Mouse (Mus musculus): ENCODE data around the gene Lmf1.

Lmf1 gene

DNA sequence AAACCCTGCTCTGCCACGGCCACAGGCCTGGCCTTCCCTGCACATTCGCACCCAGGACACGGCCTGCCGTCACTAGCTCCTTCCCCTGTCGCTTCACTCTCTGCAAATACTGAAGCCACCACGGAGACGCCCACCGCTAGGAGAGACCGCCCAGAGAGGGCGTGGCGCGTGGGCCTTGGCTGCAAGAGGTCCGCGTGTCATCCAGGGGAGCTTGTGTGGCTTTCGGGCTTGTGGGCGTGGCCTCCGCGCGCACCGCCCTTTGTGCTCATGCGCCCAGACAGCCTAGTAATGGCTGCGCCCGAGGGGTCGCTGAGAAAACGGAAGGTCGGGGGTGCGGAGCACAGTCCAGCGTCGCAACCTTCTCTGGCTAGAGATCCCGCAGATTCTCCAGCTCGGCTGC lies at the start of gene Lmf1:
TSS of gene Lmf1 (plus strand) at position 166 of the 400 bp plus-strand sequence.
- DNase-seq = peak; percentile 94 to 96

DNA sequence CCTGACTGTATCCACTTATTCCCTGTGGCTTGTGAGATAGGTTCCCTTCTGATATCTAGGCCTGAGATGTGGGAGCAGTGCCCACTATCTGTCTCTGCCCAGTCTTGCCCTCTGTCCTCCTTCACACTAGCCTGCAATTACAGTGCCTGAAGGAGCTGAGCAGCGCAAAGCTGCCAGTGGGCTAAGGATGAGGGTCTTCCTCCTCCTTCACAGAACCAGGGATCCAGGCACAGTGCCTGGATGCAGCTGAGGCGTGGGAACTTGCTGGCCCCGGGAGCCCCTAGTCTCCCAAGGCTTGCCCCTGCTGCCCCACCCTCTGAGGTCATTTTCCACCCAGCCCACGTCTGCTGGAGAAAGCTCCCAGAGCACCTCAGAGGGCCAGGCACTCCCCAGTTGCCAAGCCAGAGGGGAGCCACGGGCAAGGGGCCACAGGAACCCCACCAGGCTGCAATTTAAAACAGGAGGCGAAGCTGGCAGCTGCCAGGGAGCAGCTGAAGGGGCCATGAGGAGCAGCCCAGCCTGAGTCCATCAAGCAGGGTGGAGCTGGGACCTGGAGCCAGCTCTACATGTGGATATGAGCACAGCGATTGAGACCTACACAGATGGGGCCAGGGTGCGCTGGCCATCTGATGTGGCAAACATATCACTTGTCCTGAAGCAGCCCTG lies 48.4 kb upstream of the Lmf1 start:
- no peak for DNase-seq

GRCm38 (mm10) chr17:25538945-25539875 lies 39.7 kb upstream of the Lmf1 start:
- peak in 1 of 2 experiments; percentile 10 for DNase-seq

- DNase-seq = no peak
Measured at GRCm38 (mm10) chr17:25540731-25541130, 38.2 kb upstream of the Lmf1 start.

DNA sequence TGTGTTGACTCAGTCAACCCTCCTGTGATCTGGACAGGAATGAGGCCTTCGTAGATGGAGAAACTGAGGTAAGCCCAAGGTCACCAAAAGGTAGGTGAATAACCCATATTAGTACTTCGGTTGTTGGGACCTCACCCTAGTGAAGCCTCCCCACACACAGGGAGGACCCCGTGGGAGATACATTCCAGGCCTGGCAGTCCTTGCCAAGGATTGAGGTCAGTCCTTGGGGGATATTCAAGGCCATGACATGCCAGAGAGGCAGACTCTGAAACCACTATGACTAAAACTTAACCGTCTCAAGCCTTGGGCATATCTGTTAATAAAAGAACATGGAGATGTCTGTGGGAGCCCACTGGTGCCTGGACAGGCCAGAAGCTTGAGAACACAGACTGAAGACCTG lies 37.1 kb upstream of the Lmf1 start:
- no peak for DNase-seq

- DNase-seq = no peak
Measured at GRCm38 (mm10) chr17:25547026-25547425, 31.9 kb upstream of the Lmf1 start.

DNA sequence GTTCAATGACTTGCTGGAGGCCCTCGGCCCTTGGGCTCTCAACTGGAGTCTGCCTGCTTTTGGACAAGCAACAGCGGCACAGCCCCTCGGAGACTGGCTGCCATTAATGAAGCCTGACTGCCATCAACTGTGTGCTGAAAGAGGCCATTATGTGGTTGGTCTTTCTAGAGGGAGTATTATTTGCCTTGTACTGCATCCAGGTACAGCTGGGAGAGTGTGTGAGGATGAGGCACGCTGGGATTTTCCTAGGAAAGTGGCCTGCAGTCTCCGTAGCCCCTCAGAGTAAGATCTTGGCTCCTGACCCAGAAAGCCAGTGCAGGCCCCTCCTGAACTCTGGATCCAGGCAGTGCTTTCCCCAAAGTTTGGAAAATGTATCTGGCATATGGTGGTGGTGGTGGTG lies 28.9 kb upstream of the Lmf1 start:
- no peak for DNase-seq

DNA sequence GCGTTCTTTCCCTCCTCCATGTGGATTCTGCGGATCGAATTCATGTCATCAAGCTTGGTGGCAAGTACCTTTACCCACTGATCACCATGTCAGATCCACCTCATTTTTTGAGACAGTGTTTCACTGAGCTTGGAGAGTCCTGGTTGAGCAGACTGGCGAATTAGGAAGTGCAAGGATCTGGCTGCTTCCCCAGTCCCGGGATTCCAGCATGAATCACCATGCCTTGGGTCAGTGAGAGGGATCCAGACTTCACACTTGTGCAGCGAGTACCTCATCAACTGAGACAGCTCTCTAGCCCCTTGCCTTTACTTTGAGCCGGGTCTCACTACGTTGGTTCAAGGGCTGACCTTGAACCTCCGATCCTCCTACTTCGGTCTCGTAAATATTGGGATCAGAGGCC lies 27.6 kb upstream of the Lmf1 start:
- DNase-seq = no peak

DNA sequence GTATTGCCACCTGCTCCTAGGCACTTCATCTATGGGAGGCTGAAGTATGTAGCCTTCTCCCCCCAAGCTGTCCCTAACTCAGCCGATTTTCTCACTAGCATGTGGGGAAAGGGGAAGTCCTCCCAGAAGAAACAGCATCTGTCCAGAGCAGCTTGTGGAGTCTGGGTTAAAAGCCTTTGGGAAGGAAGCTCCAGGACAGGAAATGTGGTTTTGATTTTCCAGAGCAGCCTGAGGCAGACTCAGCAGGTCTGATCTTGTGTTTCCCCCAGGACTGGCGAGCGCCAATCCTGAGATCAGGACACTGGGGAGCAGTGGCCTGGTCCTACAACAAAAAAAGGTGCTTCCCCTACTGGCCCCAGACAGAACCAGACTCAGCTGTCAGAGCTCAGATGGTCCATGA lies 23.7 kb upstream of the Lmf1 start:
- DNase-seq = no peak

- no peak for DNase-seq
Measured at GRCm38 (mm10) chr17:25555666-25556629, 22.9 kb upstream of the Lmf1 start.

GRCm38 (mm10) chr17:25556630-25557354 lies 22.1 kb upstream of the Lmf1 start:
- DNase-seq = peak in 1 of 2 experiments; percentile 10

- no peak for DNase-seq
Measured at GRCm38 (mm10) chr17:25559634-25560033, 19.3 kb upstream of the Lmf1 start.

GRCm38 (mm10) chr17:25560554-25561222 lies 18.2 kb upstream of the Lmf1 start:
- DNase-seq = peak in 1 of 2 experiments; percentile 10

GRCm38 (mm10) chr17:25561223-25562028 lies 17.5 kb upstream of the Lmf1 start:
- peak in 1 of 2 experiments; percentile 16 for DNase-seq

DNA sequence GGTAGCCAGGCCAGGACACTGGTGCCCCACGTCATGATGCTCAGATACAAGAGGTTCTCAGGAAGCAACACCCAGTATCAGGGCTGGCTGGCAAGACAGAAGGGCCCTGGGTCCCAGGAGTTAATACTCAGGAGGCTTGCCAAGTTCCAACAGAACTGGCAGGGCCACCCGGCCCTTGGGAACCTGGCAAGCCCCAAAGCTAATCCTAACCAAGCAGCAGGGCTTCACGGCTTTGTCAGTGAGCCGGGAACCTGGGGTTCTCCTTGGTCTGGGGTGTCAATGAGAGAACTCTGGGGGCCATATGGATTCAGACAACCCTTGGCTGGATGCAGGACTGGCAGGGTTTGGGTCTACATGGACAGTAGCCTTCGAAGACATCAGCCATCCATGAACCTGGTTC lies 14.4 kb upstream of the Lmf1 start:
- peak in 1 of 2 experiments; percentile 23 for DNase-seq

GRCm38 (mm10) chr17:25565244-25565643 lies 13.6 kb upstream of the Lmf1 start:
- DNase-seq = peak; percentile 16 to 28

- no peak for DNase-seq
Measured at GRCm38 (mm10) chr17:25565860-25566600, 12.9 kb upstream of the Lmf1 start.

DNA sequence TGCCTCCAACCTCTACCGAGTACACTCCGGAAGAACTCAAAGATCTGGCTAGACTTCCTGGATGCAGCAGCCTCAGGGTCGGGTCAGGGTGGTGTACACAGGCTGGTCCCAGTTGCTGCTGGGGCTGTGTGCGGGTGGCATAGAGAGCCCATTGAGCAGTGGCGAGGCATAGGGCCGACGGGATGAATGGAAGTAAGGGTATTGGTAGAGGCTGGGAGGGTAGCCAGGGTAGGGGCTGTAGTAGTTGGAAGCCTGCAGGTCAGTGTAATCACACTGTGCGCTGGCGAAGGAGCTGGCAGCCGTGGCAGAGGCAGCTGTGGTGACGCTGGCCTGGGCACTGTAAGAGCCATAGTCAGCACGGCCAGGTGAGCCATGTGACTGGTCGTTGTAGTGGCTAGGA lies 11.6 kb upstream of the Lmf1 start:
- no peak for DNase-seq

GRCm38 (mm10) chr17:25567745-25568144 lies 11.1 kb upstream of the Lmf1 start:
- DNase-seq = peak; percentile 72 to 74

DNA sequence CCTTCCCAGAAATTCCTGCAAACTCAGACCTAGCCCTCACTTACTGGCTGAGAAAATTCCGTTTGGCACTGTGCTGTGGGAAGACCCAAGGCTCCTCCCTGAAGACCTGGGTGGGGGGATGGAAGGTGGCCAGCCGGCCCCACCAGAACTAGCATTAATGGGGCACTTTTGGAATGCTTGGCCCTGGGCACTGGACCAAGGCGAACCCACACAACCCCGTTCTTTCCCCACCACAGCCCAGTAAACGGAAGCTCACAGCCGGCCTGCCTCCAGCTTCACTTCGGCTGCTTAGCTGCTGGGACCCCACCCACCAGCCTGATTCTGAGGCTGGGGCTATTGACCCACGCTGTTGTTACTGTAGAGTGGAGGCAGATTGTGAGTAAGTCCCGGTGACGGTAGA lies 10.7 kb upstream of the Lmf1 start:
- DNase-seq = no peak

All from cerebellum, postnatal 36 days (tissue).